Mouse (Mus musculus) liver, embryonic 11.5 days (tissue): ENCODE data around the gene Elf3. TPM values are rescaled to one million over a fixed set of nuclear protein-coding genes. Genes with fewer than 3 reads are reported as not detected.

ENCODE experiments used
- ATAC-seq: fragments of 200-750 bp; cut with Nextera tagmentation; replicated peaks from 2 replicates; pipeline ENCODE4 v1.8.0; 2017; ENCODE audit warnings: moderate number of reproducible peaks, mild to moderate bottlenecking, moderate TSS enrichment, moderate library complexity; ENCODE audit not compliant: low FRiP score
- DNase-seq: peaks from one replicate; pipeline ENCODE4 v3.0.0-alpha.2; 2017; ENCODE audit warnings: low spot score
- H3K27ac ChIP-seq: fragments of 300-500 bp; sonication (generic); 2 replicates; pipeline ENCODE4 v1.5.1; 2014; ENCODE audit warnings: mild to moderate bottlenecking, low read depth, low read length, control low read depth
- H3K27me3 ChIP-seq: fragments of 300-500 bp; sonication (generic); replicated peaks from 2 replicates; pipeline ENCODE4 v1.6.1; 2014; ENCODE audit warnings: low read length, mixed read lengths; ENCODE audit not compliant: control insufficient read depth, insufficient read depth
- H3K36me3 ChIP-seq: fragments of 300-500 bp; sonication (generic); 2 replicates; pipeline ENCODE4 v1.6.1; 2014; ENCODE audit warnings: mild to moderate bottlenecking, low read length, moderate library complexity, mixed read lengths; ENCODE audit not compliant: control insufficient read depth, insufficient read depth
- H3K4me1 ChIP-seq: fragments of 300-500 bp; sonication (generic); replicated peaks from 2 replicates; pipeline ENCODE4 v1.6.1; 2014; ENCODE audit warnings: low read length, mixed read lengths; ENCODE audit not compliant: control insufficient read depth, insufficient read depth
- H3K4me2 ChIP-seq: fragments of 300-500 bp; sonication (generic); 2 replicates; pipeline ENCODE4 v1.6.1; 2014; ENCODE audit warnings: mild to moderate bottlenecking, control low read depth, moderate library complexity
- H3K4me3 ChIP-seq: fragments of 300-500 bp; sonication (generic); 2 replicates; pipeline ENCODE4 v1.5.1; 2014; ENCODE audit warnings: low read depth, low read length, control low read depth
- H3K9ac ChIP-seq: fragments of 300-500 bp; sonication (generic); 2 replicates; pipeline ENCODE4 v1.6.1; 2014; ENCODE audit warnings: low read depth, low read length, control low read depth
- H3K9me3 ChIP-seq: fragments of 300-500 bp; sonication (generic); 2 replicates; pipeline ENCODE4 v1.6.1; 2016; ENCODE audit warnings: low read length, inconsistent platforms, mixed read lengths; ENCODE audit not compliant: control insufficient read depth
- whole genome bisulfite sequencing: fragments of 180-500 bp; shearing (Covaris S2); extraction: QIAGEN DNeasy Blood & Tissue Kit; methylation state at CpG from one replicate; pipeline ENCODE4 v1.1.7; 2014; 5-methylcytosine and 5-hydroxymethylcytosine counted together
- polyA plus RNA-seq: library from polyadenylated mRNA; unstranded; fragments of >200 nt; fragmentation: Nextera tagmentation; extraction: Ambion mirVana; gene quantifications from 2 replicates; pipeline ENCODE4 v1.2.1, GENCODE M21; 2014

The Elf3 gene
- polyA plus RNA-seq, 1 experiment from 2014 or later = 2.0 TPM

DNA sequence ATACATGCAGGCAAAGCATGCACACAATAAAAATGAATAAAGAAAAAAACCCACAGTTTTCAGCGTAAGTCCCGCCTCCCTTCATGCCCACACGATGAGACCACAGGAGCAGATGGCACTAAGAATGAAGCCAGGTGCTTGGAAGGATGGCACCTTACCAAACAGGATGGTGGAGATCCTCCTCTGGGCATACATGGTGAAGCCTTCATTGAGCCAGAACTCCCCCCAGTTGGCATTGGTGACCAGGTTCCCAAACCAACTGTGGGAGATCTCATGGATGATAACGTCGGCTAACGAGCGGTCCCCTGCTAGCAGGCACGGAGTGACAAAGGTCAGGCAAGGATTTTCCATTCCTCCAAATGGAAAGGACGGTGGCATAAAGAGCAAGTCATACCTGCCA is 13.0 kb upstream of the Elf3 start:
- H3K9me3 ChIP-seq = no peaks in the 10 kb centered on the region
- DNase-seq (no peak), ATAC-seq (no peak)
- H3K4me3 ChIP-seq = no peak overlapping the region
- no peak overlapping the region for H3K27ac ChIP-seq
- H3K4me2 ChIP-seq = no peak overlapping the region
- H3K36me3 ChIP-seq = peaks cover 7% of the 10 kb centered on the region; the same call in 1 of the 2 replicates
- no peaks in the 10 kb centered on the region for H3K4me1 ChIP-seq
- H3K27me3 ChIP-seq = no peaks in the 10 kb centered on the region
- H3K9ac ChIP-seq = no peak overlapping the region
- 86% methylated on average over 9 of the region's 9 CpGs for WGBS

GRCm38 (mm10) chr1:135267663-135268446 is 9.5 kb upstream of the Elf3 start:
- WGBS = 43% methylated on average over 10 of the region's 10 CpGs
- Histone ChIP-seq H3K9ac (no peak overlapping the region), H3K27ac (no peak overlapping the region), H3K4me1 (no peaks in the 10 kb centered on the region), H3K4me2 (no peak overlapping the region), H3K36me3 (peaks cover 15% of the 10 kb centered on the region), H3K27me3 (no peaks in the 10 kb centered on the region), H3K9me3 (no peaks in the 10 kb centered on the region), H3K4me3 (no peak overlapping the region)
- DNase-seq (no peak), ATAC-seq (no peak)

- DNase-seq = no peak
- no peaks in the 10 kb centered on the region for H3K27me3 ChIP-seq
- ATAC-seq = no peak
- 62% methylated on average over 5 of the region's 5 CpGs for WGBS
- H3K4me2 ChIP-seq = no peak overlapping the region
- H3K27ac ChIP-seq = no peak overlapping the region
- H3K9me3 ChIP-seq = no peaks in the 10 kb centered on the region
- no peaks in the 10 kb centered on the region for H3K4me1 ChIP-seq
- H3K4me3 ChIP-seq = no peak overlapping the region
- H3K36me3 ChIP-seq = peaks cover 14% of the 10 kb centered on the region
- no peak overlapping the region for H3K9ac ChIP-seq
Measured at GRCm38 (mm10) chr1:135265834-135266233, 7.5 kb upstream of the Elf3 start.

- Histone ChIP-seq H3K9me3 (no peaks in the 10 kb centered on the region), H3K4me2 (no peak overlapping the region), H3K4me1 (peaks cover 7% of the 10 kb centered on the region; the same call in 1 of the 2 replicates), H3K36me3 (peaks cover 14% of the 10 kb centered on the region), H3K4me3 (no peak overlapping the region), H3K27ac (no peak overlapping the region), H3K27me3 (no peaks in the 10 kb centered on the region), H3K9ac (no peak overlapping the region)
- no peak for DNase-seq
- WGBS = 77% methylated on average over 9 of the region's 9 CpGs
- no peak for ATAC-seq
Measured at GRCm38 (mm10) chr1:135263316-135263715, 4.9 kb upstream of the Elf3 start.

GRCm38 (mm10) chr1:135262329-135262728 is 4.0 kb upstream of the Elf3 start:
- Histone ChIP-seq H3K4me3 (no peak overlapping the region), H3K9ac (no peak overlapping the region), H3K4me1 (peaks cover 7% of the 10 kb centered on the region; the same call in 1 of the 2 replicates), H3K36me3 (peaks cover 14% of the 10 kb centered on the region), H3K27me3 (no peaks in the 10 kb centered on the region), H3K9me3 (no peaks in the 10 kb centered on the region), H3K27ac (no peak overlapping the region), H3K4me2 (no peak overlapping the region)
- DNase-seq (no peak), ATAC-seq (no peak)
- WGBS = 77% methylated on average over 3 of the region's 3 CpGs

GRCm38 (mm10) chr1:135260931-135261330 is 2.6 kb upstream of the Elf3 start:
- H3K9me3 ChIP-seq = no peaks in the 10 kb centered on the region
- peaks cover 7% of the 10 kb centered on the region; the same call in 1 of the 2 replicates for H3K4me1 ChIP-seq
- no peak overlapping the region for H3K4me3 ChIP-seq
- no peak overlapping the region for H3K9ac ChIP-seq
- 67% methylated on average over 6 of the region's 6 CpGs for WGBS
- DNase-seq (no peak), ATAC-seq (no peak)
- no peak overlapping the region for H3K27ac ChIP-seq
- no peak overlapping the region for H3K4me2 ChIP-seq
- H3K36me3 ChIP-seq = peaks cover 11% of the 10 kb centered on the region
- no peaks in the 10 kb centered on the region; the same call in 1 of the 2 replicates for H3K27me3 ChIP-seq

DNA sequence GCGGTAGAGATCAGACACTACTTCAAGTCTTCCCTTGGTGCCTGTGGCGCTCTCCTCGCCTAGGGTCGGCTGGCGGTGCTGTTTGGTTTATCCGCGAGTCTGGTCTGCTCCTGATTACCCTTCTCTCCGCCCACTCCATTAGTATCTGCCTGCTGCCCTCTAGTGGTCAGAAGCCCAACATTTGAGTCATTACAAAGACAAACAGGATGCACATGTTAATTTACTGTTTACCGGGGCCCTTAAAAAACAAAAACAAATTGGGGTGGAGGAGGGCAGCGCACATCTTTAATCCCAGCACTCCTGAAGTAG is 714 bp upstream of the Elf3 start:
- Histone ChIP-seq H3K27me3 (no peaks in the 10 kb centered on the region; the same call in 1 of the 2 replicates), H3K4me2 (peak overlapping the region; percentile 66), H3K9ac (peak overlapping the region; percentile 55), H3K4me1 (peaks cover 7% of the 10 kb centered on the region; the same call in 1 of the 2 replicates), H3K36me3 (peaks cover 3% of the 10 kb centered on the region), H3K27ac (peak overlapping the region; percentile 29; the same call in 1 of the 2 replicates), H3K4me3 (peak overlapping the region; percentile 28; the same call in 1 of the 2 replicates), H3K9me3 (no peaks in the 10 kb centered on the region)
- under 1% methylated on average over 10 of the region's 10 CpGs for WGBS
- peak; percentile 80 for DNase-seq
- peak; percentile 78 for ATAC-seq

DNA sequence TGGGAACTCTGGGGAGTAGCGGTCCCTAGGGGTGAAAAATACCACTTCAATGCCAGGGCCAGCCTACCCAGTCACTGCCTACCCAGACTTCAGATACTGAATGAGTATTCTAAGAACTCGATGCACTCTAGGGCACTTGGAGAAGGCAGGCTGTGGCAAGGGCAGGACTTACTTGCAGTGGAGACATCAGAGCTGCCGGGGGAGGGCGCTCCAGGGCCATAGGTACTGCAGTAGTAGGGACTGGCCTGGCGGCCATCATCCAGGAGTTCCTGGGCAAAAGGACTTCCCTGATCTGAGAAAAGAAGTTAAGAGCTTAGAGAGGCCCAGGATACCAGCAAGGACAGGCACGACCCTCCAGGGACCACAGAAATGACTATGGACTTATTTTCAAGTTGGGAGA is 2.1 kb downstream of the Elf3 start:
- H3K36me3 ChIP-seq = no peaks in the 10 kb centered on the region
- ATAC-seq = no peak
- no peak overlapping the region for H3K27ac ChIP-seq
- no peak overlapping the region for H3K9ac ChIP-seq
- WGBS = 72% methylated on average over 6 of the region's 6 CpGs
- no peak overlapping the region for H3K4me3 ChIP-seq
- no peak for DNase-seq
- H3K27me3 ChIP-seq = no peaks in the 10 kb centered on the region; the same call in 1 of the 2 replicates
- no peak overlapping the region for H3K4me2 ChIP-seq
- no peaks in the 10 kb centered on the region for H3K9me3 ChIP-seq
- H3K4me1 ChIP-seq = peaks cover 9% of the 10 kb centered on the region

DNA sequence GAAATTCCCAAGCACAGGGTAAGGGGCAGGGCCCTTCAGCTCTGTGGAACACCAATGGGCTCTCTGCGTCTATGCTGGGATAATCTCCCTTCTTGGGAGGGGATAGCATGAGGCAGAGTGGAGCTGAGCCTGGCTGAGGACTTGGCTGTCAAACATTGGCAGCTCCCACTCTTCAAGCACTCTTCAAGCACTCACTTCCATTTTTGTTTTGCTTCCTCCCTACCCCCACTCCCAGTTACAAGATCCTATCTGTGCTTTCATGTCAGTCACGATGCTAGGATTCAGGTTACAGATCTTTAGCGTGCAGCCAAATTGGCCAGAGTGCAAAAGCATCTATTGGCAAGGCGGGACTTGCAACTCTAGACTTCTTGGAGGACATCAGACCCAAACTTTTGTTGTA is 5.5 kb downstream of the Elf3 start:
- no peak for DNase-seq
- WGBS = 49% methylated on average over 4 of the region's 4 CpGs

More for the DNA sequence above, 5.5 kb downstream of the Elf3 start:
- H3K36me3 ChIP-seq = no peaks in the 10 kb centered on the region
- H3K4me1 ChIP-seq = peaks cover 21% of the 10 kb centered on the region
- no peak overlapping the region for H3K4me3 ChIP-seq
- no peak overlapping the region for H3K4me2 ChIP-seq
- H3K27me3 ChIP-seq = peaks cover 6% of the 10 kb centered on the region
- no peak overlapping the region for H3K27ac ChIP-seq
- H3K9ac ChIP-seq = no peak overlapping the region
- ATAC-seq = no peak
- no peaks in the 10 kb centered on the region for H3K9me3 ChIP-seq
